Comparison of ENCODE assay signal across 8 mouse cellular contexts in genomic region chr17:28690776-28691686, GRCm38 (mm10). TPM values are rescaled to one million over a fixed set of nuclear protein-coding genes. Genes with fewer than 3 reads are reported as not detected.
DNase-seq lines count a peak whose midpoint lies in the region; ATAC-seq and TF ChIP-seq lines count a peak whose summit lies in the region.

Gene Mapk14 (plus strand): TSS chr17:28691329.

- DNase-seq in MEL-GATA-1-ER (ENCODE audit: extremely low read depth, low read depth), result peak; percentile 94
- peak; percentile 99 for DNase-seq in cerebellum, adult 8-10 months
- DNase-seq in hindbrain, embryonic 10.5 days (ENCODE audit: low spot score), result peak; percentile 100
- DNase-seq in layer of hippocampus, adult 9-11 months, result peak; percentile 100
- peak; percentile 99 for DNase-seq in lung, postnatal 0 days (ENCODE audit: low spot score)
- peak; percentile 98 for DNase-seq in ovary, postnatal 14 days (ENCODE audit: low spot score)
- peak; percentile 100 for DNase-seq in thymus, postnatal 14 days

- peak; percentile 85 for TF ChIP-seq CTCF in lung, postnatal 0 days (IDR thresholded peaks at IDR 0.05)

- peaks cover 36% of the 10 kb centered on the region for H3K4me1 ChIP-seq in hindbrain, embryonic 10.5 days (replicated peaks)
- H3K4me1 ChIP-seq in lung, postnatal 0 days (ENCODE audit: insufficient read depth, low read depth, low read length), result peaks cover 16% of the 10 kb centered on the region

- peaks cover 23% of the 10 kb centered on the region for H3K27me3 ChIP-seq in hindbrain, embryonic 10.5 days (ENCODE audit: insufficient read depth, poor library complexity, severe bottlenecking)
- H3K27me3 ChIP-seq in lung, postnatal 0 days (replicated peaks; ENCODE audit: insufficient read depth, low read length), result no peaks in the 10 kb centered on the region

- no peaks in the 10 kb centered on the region for H3K36me3 ChIP-seq in hindbrain, embryonic 10.5 days
- no peaks in the 10 kb centered on the region for H3K36me3 ChIP-seq in lung, postnatal 0 days (ENCODE audit: insufficient read depth, low read length)

- H3K4me2 ChIP-seq in lung, postnatal 0 days (replicated peaks; ENCODE audit: low read depth, low read length), result peak within 1 kb of the TSS; percentile 76

- ATAC-seq in frontal cortex, adult (ENCODE audit: low TSS enrichment), result peak; percentile 85
- peak; percentile 95 for ATAC-seq in lung, postnatal 0 days

- H3K4me3 ChIP-seq in hindbrain, embryonic 10.5 days, result peak within 1 kb of the TSS; percentile 98
- H3K4me3 ChIP-seq in lung, postnatal 0 days (ENCODE audit: low read depth, low read length), result peak within 1 kb of the TSS; percentile 96

- peak; percentile 91 for TF ChIP-seq EP300 in lung, postnatal 0 days (IDR thresholded peaks at IDR 0.05)

- under 1% methylated on average over 86 of the region's 86 CpGs for WGBS in hindbrain, embryonic 10.5 days
- 2% methylated on average over 63 of the region's 86 CpGs for WGBS in lung, postnatal 0 days

- peak within 1 kb of the TSS; percentile 96 for H3K9ac ChIP-seq in lung, postnatal 0 days (replicated peaks; ENCODE audit: low read depth)

- H3K27ac ChIP-seq in hindbrain, embryonic 10.5 days, result peak within 1 kb of the TSS; percentile 94
- peak within 1 kb of the TSS; percentile 96 for H3K27ac ChIP-seq in lung, postnatal 0 days (ENCODE audit: low read length)

- H3K9me3 ChIP-seq in hindbrain, embryonic 10.5 days, result no peaks in the 10 kb centered on the region
- H3K9me3 ChIP-seq in lung, postnatal 0 days (ENCODE audit: low read length), result no peaks in the 10 kb centered on the region

RNA-seq across cellular contexts. Expression of gene Mapk14, which starts in this region (rescaled TPM):
- polyA plus RNA-seq in hindbrain, embryonic 10.5 days (2016; fragmentation: Nextera tagmentation; extraction: Ambion mirVana), result 39.2 and 43.9 TPM in 2 replicates
- 31.9 and 34.0 TPM in 2 replicates for polyA plus RNA-seq in lung, postnatal 0 days (2015; fragmentation: Nextera tagmentation; extraction: Ambion mirVana)

Comparison
In these comparisons a context has a peak if more than half of its experiments do, and no peak if none do; other contexts are left out.
1. Peak in every context shown above with its lines: DNase-seq, ATAC-seq, H3K4me3 ChIP-seq and H3K27ac ChIP-seq.